Mouse (Mus musculus): ENCODE measurements around the gene Gpd1l. TPM values are rescaled to one million over a fixed set of nuclear protein-coding genes. Genes with fewer than 3 reads are reported as not detected.
"Not testable (repeated sequence)": the region's sequence is repeated elsewhere in the genome, so short reads cannot be mapped to it uniquely, and the experiment has no call there.

The Gpd1l gene
- total RNA-seq (2021), result 27.2 and 28.3 TPM in 2 replicates
- long read RNA-seq, experiment 1, full-length matches to known transcripts, result 22 of 49 reads
- long read RNA-seq, experiment 1, partial matches to known transcripts, result 4 of 49 reads
- long read RNA-seq, experiment 1, other reads (novel, unspliced or antisense), result 23 of 49 reads
- long read RNA-seq, experiment 2, full-length matches to known transcripts, result 10 of 29 reads
- long read RNA-seq, experiment 2, partial matches to known transcripts, result 0 of 29 reads
- long read RNA-seq, experiment 2, other reads (novel, unspliced or antisense), result 19 of 29 reads

DNA sequence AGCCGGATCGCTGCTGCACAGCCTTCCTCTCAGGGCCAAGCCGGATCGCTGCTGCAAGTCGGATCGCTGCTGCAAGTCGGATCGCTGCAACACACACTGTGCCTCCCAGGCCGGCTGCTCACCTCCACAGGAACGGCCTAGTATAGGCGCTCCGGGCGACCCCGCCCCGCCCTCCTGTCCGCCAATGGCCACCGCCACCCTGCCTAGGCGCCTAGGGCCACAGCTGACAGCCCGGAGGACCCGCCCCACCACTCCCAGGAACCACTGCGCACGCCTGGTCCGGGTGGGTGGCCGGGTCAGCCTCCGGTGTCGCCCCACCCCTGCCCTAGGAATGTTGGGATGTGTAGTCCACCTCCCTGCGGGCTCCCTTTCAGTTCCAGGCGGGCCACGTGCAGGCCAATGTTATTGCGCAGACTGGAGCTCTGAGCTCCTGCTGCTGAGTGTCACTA lies at the start of gene Gpd1l:
Gpd1l (minus strand) TSS at position 265 of the 449 bp plus-strand sequence.
- DNase-seq, result peak; percentile 99

DNA sequence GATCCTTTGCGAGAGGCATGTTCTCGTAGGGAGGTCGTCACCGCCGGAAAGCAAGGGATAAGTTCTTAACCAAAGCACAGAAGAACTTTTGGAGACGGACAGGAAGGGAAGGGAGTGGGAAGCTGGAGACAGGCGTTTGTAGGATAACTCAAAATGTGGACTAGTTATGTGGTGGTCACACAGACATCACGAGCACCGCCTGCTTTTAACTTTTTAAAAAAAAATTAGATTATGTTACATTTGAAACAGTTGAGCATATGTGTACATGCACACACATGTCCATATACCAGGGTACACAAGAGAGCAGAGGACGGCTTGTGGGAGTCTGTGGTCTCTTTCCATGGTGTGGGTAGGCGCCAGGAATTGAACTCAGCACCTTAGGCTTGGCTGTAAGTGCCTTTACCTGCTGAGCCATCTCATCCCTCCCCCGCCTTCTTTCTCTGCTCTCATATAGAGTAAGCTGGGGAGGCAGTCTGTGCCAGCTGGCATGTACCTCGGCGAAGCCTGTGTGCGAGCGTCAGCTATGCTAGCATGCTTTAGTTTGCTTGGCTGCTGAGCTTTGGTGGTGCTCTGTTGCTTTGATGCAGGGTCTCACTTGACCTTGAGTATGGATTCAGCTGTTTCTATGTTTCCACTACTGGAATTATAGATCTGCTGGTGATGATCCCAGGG lies 49.0 kb upstream of the Gpd1l start, which contains the start of gene Rps27rt:
Rps27rt (minus strand) TSS at position 51 of the 672 bp plus-strand sequence.
- DNase-seq, result no peak

DNA sequence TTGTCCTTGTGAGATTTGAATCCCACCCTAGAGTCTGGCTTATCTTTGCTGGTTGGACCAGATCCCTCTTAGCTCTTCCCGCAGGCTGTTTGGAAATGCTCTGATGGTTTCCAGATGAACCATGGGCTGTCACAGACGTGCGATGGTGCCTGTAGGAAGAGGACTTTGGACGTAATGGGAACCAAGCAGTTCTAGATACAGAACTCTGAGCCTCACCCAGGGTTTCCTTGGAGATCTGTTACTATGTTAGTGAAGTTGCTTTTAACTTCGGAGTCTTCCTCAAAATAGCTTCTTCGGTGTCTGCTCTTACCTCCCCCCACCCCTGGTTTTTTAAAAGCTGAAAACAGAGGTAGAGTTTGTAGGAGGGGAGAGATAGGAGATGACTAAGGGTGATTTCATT lies 46.2 kb upstream of the Gpd1l start:
- no peak for DNase-seq

DNA sequence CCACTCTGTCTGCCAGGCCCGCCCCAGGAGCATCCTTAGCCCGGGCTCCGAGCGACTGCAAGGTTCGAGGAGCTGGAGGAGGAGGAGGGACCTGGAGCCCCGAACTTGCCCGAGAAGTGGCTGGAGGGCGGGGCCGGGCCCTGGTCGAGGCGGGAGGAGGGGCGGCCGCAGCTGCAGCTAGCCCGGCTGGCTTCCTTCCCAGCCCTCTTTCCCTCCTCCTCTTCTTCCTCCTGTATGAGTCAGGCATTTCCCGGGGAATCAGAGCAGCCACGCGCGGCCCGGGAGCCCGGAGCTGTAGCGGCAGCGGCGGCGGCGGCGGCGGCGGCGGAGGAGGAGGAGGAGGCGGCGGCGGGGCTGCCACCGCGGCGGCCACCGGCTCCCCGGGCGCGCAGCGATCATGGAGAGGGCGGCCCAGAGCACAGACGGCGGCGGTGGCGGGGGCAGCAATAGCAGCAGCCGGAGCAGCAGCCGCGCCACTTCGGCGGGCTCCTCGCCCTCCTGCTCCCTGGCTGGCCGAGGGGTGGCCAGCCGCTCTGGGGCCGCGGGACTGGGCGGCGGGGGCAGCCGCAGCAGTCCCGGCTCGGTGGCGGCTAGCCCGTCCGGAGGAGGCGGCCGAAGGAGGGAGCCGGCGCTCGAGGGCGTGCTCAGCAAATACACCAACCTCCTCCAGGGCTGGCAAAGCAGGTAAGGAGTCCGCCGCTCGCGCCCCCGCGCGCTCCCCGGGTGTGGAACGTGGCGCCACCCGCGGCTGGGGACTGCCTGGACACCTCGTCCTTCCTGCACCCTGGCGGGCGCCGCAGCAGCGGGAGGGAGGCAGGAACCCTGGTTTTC lies 44.7 kb upstream of the Gpd1l start, which contains the start of gene Osbpl10:
Osbpl10 (plus strand) TSS at position 289 of the 831 bp plus-strand sequence.
- DNase-seq, result peak; percentile 84

DNA sequence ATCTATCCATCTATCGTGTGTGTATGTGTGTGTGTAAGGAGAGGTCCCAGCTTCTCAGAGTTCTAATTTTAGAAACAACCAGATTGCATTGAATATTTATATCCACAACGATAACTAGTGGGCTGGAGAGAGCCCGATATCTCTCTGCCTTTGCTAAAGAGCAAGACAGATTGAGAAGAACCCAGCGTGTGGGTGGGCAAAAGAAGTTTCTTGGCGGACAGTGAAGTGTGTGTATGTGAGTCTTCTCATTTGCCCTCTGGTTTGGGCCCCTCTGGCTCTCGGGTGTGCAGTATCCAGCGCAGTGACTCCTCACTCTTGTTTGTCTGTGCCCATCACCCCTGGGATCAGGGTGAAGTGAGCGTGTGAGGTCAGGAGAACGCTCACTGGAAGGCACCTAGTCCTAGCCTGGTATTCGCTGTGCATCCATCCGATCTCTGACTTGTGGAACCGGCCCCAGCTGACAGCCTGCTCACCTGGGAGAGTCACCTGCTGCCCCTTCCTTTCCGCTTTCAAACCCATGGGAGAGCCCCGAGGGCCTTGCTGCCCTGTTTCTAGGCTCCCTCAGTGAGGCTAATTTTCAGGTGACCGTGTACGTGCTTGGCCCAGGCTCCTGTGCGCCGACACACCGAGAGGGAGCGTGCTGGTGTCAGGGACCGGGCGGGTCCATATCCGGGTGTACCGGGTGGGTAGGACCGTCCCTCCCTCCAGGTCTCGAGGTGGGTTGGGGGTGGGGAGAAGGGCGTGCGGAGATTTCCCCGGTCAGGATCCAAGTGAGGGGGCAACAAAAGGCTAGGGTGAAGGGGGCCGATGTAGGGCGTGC lies 43.9 kb upstream of the Gpd1l start:
- DNase-seq, result peak; percentile 23

DNA sequence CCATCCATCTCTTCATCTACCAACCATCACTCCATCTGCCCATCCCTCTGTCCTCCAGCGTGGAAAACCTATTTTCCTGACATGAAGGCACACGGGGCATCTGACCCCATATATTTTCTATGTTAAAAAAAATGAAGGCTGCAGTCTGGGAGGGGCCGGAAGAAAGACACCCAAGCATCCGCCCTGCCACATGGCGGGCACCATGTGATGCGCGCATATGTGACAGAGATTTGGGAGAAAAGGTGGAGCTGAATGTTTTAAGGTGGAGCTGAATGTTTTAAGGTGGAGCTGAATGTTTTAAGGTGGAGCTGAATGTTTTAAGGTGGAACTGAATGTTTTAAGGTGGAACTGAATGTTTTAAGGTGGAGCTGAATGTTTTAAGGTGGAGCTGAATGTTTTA lies 32.5 kb upstream of the Gpd1l start:
- not testable (repeated sequence) for DNase-seq

DNA sequence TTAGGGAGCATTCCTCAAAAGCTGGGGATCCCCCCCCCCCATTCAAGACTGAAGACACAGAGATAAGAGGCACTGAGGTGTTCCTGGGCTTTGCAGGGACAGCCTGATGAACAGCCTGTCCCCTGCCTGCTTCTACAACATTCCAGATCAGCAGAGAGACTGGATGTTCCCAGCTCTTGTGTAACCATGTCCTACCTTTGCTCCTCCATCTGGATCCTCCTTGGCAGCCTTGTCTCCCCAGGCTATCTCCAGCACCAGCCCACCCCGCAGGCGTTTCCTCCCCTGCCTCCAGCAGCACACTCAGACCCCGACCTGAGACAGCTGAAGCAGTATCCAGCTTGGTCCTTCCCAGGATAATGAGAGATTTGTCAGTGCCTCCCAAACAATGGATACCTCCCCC lies 30.3 kb upstream of the Gpd1l start:
- DNase-seq, result no peak

DNA sequence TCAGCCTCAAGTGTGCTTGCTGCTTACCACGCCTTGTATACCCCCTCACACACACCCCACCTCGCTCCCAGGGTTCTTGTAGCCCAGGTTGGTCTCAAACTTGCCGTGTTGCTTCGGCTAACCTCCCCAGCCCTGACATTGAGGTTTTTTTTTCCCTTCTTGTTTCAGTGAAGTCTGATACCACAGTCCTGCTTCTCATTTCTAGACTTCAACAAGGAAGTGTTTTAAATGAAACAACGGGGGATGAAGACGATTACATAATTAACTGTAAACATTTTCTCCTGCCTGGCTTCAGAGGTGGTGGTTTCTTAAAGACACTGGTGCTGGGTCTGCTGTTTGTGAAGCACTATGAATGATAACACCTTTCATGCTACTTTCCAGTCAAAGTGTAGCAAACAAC lies 27.1 kb upstream of the Gpd1l start:
- DNase-seq, result no peak

DNA sequence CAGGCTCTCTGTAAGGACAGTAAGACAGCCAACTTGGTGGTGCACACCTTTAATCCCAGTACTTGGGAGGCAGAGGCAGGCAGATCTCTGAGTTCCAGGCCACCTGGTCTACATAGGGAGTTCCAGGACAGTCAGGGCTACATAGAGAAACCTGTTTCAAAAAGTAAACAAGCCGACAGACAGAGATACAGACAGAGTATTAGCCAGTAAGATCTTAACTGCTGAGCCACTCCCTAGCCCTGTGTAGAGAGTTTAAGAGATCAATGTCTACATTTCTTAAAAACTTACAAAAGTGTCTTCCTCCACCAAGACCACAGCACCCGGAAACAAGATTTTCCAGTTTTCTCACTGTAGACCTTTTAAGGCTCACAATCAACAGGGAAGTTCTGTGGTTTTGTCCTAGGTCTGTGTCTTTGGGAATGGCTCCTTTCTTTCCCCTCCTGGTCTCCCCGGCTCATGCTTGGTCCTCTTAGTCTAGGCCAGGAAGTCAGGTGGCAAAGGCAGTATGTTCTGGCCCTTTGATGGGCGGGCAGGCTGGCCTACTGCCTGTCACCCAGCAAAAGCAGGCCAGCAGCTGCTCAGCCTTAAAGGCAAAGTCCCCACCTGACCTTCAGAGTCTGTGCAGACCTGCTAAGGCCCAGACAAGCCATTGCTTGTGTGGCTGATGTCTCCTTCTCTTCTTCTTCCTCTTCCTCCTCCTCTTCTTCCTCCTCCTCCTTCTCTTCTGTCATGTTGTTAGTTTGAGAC lies 26.4 kb upstream of the Gpd1l start:
- DNase-seq, result peak; percentile 15

DNA sequence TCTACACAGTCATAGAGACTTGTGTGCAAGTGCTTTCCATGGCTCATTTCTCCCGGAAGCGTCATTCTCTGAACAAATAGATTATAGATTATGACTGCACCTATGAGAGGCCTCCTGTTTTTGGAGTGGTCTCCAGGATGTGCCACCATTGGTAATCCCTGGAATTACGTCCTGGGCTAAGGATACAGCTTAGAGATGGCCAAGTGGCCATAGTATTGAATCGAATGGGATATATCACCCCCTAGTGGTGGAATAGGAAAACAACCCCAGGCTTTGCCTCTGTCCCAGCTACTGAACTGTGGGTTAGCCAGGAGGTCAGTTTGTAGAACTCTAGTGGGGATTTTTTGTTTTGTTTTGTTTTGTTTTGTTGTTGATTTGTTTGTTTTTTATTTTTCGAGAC lies 23.2 kb upstream of the Gpd1l start:
- peak; percentile 48 for DNase-seq

DNA sequence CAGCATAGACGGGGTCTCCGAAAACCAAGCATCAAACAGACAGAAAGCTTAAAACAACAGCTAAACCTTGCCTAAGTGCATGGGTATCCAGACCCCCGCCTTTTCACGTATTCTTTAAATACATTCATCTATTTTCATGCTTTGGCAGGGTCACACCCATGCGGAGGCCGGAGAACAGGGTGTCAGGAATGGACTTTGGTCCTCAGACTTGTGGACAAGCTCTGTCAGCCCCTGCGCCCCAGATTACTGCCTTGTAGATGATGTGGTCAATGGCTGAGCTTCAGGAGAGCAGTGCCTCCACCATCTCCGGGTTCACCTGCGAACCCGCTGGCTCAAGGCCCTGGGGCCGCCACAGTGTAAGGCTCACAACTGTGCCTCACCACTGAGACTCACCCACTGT lies 21.6 kb upstream of the Gpd1l start:
- no peak for DNase-seq

DNA sequence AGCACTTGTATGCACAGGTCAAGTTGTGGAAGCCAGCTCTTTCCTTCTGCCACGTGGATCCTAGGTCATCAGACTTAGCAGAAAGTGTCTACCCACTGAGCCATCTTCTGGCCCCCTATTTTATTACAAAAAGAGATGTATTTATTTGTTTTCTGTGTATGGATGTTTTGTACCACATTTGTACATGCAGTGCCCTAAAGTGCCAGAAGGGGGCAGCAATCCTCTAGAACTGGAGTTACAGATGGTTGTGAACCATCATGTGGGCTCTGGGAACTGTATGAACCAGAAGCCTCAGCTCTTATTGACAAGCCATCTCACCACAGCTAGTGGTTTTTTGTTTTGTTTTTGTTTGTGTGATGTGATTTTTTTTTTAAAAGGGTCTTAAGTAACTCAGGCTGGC lies 19.1 kb upstream of the Gpd1l start:
- DNase-seq, result no peak

DNA sequence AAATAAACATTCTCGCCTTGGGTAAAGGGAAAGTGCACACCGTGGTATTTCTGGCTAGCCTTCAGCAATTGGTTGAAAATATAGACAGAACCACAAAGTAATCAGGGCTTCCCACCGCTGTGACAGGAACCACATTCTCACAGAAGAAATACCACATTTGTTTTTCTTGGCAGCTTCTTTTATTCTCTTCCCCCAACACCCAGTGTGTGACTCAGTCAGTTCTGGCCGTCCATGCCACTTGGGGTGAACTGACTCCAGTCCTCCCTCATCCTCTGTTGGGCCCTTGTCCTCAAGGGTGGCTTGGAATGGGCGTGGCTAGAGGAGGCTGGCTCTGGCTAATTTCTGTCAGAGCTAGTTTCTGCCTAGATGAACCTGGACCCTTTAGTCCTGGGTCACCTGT lies 14.6 kb upstream of the Gpd1l start:
- DNase-seq, result peak; percentile 65

DNA sequence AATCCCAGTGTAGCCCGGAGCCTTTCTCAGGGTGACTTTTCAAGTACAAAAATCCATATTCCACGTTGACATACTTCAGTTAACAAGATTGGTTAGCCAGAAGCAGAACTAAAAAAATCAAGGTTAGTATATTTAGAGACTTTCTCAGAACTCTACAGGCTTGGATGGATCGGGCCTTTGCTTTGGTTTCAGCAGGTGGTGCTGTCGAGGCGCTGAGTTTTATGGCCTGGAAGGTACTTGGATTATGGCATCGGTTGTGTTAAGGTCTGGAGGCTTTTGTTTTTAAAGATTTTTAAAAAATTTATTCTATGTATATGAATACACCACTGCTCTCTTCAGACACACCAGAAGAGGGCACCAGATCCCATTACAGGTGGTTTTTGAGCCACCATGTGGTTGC lies 11.8 kb upstream of the Gpd1l start:
- DNase-seq, result no peak

DNA sequence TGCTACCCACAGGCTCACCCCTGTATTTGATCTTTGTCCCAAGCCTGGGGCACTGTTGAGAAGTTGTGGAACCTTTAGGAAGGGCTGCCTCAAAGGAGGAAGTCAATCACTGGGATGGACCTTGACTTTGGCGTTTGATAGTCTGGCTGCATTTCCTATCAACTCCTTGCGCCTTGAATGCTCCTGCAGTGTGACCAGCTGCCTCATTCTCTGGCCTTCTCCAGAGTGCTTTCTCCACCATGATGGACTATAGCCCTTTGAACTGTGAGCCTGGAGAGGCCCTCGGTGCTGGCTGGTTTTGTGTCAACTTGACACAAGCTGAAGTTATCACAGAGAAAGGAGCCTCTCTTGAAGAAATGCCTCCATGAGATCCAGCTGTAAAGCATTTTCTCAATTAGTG lies 10.9 kb upstream of the Gpd1l start:
- no peak for DNase-seq

DNA sequence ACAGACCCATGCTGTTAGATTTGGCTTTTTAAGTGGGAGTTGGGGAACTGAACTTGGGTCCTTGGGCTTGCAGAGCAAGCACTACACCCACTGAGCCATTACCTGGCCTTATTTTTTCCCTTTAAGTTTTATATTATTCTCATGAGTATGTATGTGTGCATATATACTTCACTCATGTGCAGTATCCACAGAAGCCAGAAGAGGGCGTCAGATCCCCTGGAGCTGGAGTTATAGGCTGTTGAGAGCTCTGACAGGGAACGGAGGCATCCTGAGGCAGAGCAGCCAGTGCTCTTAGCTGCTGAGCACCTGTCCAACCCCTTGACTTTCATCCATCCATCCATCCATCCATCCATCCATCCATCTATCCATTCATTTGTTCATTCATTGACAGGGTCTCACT lies 2.9 kb upstream of the Gpd1l start:
- no peak for DNase-seq

DNA sequence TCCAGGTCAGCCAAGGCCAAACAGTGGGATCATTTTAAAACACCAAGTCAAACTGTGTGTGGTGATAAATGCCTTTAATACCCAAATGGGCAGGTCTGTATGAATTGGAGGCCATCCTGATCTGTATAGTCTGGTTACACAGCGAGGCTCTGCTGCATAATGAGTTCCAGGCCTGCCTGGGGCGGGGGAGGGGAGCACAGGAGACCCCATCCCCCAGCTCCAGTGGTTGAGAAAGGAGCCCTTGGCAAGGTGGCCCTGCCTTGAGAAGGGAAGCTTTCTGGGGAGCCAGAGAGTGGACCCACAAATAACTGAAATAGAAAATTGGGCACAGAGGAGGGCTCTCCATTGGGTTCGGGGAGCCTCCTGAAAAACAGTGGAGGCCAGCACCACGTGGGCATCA lies 1.5 kb upstream of the Gpd1l start:
- DNase-seq, result no peak

DNA sequence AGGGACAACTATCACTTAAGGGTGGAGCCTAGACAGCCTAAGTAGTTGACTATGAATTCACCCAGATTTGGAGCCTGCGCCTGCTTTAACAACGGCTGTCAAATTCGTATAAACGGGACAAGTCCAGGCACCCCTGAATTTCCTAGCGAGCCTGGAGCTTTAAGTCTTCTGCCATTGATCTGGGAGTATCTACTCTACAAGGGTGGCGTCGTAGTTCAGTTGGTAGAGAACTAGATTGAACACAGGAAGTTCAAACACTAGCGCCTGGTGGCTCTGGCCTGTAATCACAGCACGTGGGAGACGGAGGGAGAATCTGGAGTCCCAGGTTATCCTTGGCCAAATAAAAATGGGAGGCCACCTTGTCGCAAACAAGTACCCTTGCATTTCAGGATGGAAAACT lies 444 bp upstream of the Gpd1l start:
- DNase-seq, result peak; percentile 17

DNA sequence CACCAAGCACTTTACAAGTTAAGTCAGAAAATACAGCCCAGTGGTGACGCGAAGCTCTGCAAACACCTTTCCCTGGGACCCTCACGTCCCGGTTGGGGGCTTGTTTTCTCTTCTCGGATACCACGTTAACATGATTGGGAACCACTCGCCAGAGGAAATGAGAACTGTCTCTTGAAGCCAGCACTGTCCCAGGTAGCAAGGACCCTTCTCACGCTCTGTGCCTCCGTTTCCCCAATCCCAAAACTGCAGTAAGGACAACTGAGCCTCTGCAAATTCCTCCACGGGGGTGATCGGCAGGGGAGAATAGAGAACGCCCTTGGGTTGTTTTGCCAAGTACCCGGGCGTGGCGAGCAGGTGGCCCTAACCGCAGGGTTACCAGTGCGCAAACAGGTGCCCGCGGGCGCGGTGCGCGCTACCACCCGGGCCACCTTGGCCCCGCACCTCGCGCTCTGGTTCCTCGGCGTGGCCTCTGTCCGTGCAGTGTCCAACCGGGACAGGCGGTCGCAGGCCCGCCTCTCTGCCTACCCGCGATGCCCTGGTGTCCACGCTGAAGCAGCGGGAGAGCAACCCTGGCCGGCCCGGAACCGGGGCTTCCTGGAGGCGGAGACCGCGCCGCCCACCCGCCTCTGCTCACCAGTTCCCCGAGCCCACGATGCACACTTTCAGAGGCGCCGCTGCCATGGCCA lies 607 bp downstream of the Gpd1l start:
- peak; percentile 82 for DNase-seq

DNA sequence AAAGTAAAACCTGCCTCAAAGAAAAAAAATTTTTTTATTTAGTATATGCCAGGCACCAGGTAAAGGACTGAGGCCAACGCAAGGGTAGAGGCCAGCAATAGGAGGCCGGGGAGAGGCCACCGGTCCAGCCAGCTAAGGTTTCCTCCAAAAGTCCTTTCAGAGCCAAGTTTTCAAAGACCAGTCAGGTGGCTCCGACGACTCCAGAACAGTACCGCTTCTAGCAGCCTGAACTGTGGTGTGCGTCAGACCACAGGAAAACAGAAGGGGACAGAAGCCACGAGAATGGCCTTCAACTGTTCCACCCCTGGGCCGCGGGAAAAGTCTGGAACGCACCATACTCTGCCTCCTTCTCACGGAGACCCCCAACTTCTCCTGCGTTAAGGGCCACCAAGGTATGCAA lies 1.2 kb downstream of the Gpd1l start:
- peak; percentile 57 for DNase-seq
